Mouse (Mus musculus): ENCODE measurements at regions not wholly inside any gene's neighbourhood (a gene's known extent, or its start where the extent isn't known, plus 50 kb on each side); places are given as distances from the start of the nearest gene placed in this dataset.

DNA sequence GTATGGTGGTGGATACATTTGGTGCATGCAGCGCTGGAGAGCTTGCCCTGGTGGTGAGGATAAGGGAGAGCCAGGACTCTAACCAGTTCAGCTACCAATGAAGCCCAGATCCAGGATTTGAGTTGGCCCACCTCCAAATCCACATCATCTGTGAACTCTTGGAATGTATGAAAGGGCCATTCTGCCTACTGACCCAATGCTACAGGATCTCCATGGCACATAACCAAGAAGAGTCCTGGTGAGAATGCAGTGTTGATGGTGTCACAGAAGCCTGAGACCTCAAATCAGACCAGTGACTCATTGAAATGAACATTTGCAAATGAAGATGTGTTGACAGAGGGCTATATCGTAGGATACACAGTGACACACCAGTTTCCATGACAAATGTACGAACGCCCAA, 121.0 kb upstream of the Slitrk5 start:
- no peaks in the 10 kb centered on the region for H3K27me3 ChIP-seq
- H3K4me2 ChIP-seq = no peak overlapping the region
- no peak for ATAC-seq
- WGBS = 87% methylated on average over 4 of the region's 4 CpGs
- no peak overlapping the region for H3K27ac ChIP-seq
- no peaks in the 10 kb centered on the region for H3K9me3 ChIP-seq (replicated peaks)
- H3K4me3 ChIP-seq = no peak overlapping the region
- H3K36me3 ChIP-seq (ENCODE audit: poor library complexity, severe bottlenecking) = no peaks in the 10 kb centered on the region
- H3K4me1 ChIP-seq = no peaks in the 10 kb centered on the region
- no peak overlapping the region for H3K9ac ChIP-seq

DNA sequence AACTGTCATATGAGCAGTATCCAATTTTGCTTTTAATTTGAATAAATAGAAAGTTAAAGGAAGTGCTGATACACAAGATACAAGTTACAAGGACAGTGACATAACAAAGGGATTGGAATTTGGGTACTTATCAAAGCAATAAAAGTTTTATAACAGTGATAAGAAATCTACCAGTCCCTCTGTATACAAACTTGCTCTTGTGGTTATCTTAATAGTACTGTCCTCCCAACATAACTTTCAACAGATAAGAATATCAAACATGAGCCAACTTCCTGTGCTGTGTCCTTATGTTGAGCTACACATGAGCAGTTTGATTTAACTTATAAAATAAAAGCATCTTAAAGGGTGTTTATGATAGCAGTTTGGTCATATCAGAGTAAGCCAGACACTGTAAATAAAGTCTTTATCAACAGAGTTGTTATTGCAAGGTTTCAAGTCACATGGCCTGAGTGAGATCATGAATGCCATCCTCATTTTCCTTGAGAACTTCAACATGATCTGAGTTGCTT, 105.5 kb upstream of the Slitrk5 start:
- Histone ChIP-seq H3K4me2 (no peak overlapping the region), H3K9me3 (replicated peaks) (no peaks in the 10 kb centered on the region), H3K36me3 (ENCODE audit: poor library complexity, severe bottlenecking) (no peaks in the 10 kb centered on the region), H3K4me3 (no peak overlapping the region), H3K27ac (no peak overlapping the region), H3K9ac (no peak overlapping the region), H3K4me1 (no peaks in the 10 kb centered on the region), H3K27me3 (no peaks in the 10 kb centered on the region)
- ATAC-seq = no peak

DNA sequence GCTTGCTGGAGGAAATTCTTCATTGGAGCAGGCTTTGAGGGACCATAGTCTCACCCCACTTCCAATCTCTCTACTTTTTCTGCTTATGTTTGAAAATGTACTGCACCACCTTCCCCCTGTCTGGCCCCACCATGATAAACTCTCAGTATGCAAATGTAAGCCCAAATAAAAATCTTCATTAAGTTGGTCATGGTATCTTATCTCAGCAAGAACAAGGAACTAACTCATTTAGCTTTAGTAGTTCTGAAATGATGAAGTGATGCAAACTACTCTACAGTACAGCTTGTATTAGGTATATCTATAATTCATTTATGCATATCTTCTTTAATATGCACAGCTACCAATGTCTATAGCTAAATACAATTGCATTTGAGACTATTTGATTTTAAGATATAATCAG, 97.4 kb upstream of the Slitrk5 start:
- H3K36me3 ChIP-seq (ENCODE audit: poor library complexity, severe bottlenecking) = no peaks in the 10 kb centered on the region
- H3K9me3 ChIP-seq (replicated peaks) = no peaks in the 10 kb centered on the region
- H3K4me2 ChIP-seq = no peak overlapping the region
- no peak overlapping the region for H3K4me3 ChIP-seq
- H3K4me1 ChIP-seq = no peaks in the 10 kb centered on the region
- H3K9ac ChIP-seq = no peak overlapping the region
- no peaks in the 10 kb centered on the region for H3K27me3 ChIP-seq
- H3K27ac ChIP-seq = no peak overlapping the region
- ATAC-seq = no peak

DNA sequence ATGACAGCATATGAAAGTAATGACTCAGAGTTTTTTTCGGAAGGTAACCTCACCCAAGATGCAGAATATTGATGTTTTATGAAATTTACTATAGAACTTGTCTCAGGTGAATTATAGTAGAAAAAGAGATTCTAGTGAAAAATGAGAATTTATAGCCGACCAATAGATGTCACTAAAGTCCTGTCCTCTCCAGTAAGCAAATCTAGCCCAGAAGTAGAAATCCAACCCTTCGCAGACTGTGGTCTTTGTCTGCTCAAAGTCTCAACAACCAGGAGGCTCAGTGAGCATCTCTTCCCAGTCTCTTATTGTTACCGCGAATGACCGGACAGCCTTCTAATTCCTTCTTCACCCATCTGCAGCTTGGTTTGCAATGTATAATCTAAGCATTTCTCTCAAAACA, 91.8 kb upstream of the Slitrk5 start:
- WGBS = 75% methylated on average over 6 of the region's 6 CpGs
- H3K36me3 ChIP-seq (ENCODE audit: poor library complexity, severe bottlenecking) = no peaks in the 10 kb centered on the region
- H3K4me1 ChIP-seq = no peaks in the 10 kb centered on the region
- H3K9me3 ChIP-seq (replicated peaks) = no peaks in the 10 kb centered on the region
- no peak overlapping the region for H3K4me3 ChIP-seq
- no peaks in the 10 kb centered on the region for H3K27me3 ChIP-seq
- ATAC-seq = peak; percentile 61; the same call in 1 of the 2 replicates
- no peak overlapping the region for H3K4me2 ChIP-seq
- no peak overlapping the region for H3K27ac ChIP-seq
- H3K9ac ChIP-seq = no peak overlapping the region

DNA sequence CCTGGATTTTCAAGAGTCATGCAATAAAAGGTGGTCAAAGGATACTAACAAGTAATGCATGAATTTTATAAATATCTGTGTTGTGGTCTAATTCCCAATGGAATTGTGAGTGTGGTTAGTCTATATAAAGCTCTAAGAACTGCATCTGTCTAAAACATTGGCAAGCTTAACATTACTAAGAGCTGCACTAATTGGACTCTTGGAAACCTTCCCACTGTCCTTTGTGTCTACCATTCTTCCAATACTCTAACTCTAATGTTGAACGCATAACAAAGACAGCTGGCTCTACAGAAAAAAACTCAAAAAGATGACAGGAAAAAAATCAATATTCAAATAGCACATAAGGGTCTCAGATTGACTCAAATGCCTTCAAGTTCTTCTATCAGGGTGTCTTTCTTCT, 58.1 kb upstream of the Slitrk5 start:
- H3K27me3 ChIP-seq = no peaks in the 10 kb centered on the region
- H3K36me3 ChIP-seq (ENCODE audit: poor library complexity, severe bottlenecking) = no peaks in the 10 kb centered on the region
- no peak overlapping the region for H3K4me3 ChIP-seq
- no peak overlapping the region for H3K9ac ChIP-seq
- no peaks in the 10 kb centered on the region for H3K9me3 ChIP-seq (replicated peaks)
- H3K4me1 ChIP-seq = no peaks in the 10 kb centered on the region
- ATAC-seq = no peak
- no peak overlapping the region for H3K27ac ChIP-seq
- WGBS = 60% methylated on average over 1 of the region's 1 CpGs
- H3K4me2 ChIP-seq = no peak overlapping the region

DNA sequence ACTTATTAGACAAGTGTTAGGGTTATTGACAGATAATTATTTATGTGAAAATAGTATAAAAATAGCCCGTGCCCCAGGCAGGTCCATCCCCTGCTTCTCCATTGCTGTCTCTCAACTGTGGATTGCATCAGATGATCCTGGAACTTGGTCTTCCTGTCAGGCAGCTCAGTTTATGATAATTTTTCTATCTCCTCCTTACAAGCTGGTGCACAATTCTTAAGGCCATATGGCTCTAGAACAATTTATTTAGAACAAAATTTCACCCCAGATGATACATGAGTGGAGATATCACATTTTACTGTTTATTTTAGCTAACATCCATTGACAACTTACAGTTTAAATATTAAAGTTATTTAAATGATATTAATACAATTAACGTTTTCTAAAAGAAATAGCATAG, 54.1 kb upstream of the Slitrk5 start:
- H3K36me3 ChIP-seq (ENCODE audit: poor library complexity, severe bottlenecking) = no peaks in the 10 kb centered on the region
- H3K9me3 ChIP-seq (replicated peaks) = no peaks in the 10 kb centered on the region
- no peak for ATAC-seq
- no peaks in the 10 kb centered on the region for H3K4me1 ChIP-seq
- no peaks in the 10 kb centered on the region for H3K27me3 ChIP-seq
- 77% methylated on average over 2 of the region's 2 CpGs for WGBS
- no peak overlapping the region for H3K27ac ChIP-seq
- no peak overlapping the region for H3K9ac ChIP-seq
- H3K4me2 ChIP-seq = no peak overlapping the region
- no peak overlapping the region for H3K4me3 ChIP-seq

All from forebrain, embryonic 13.5 days (tissue).